ENCODE assay signal across 20 mouse cellular contexts in genomic region chr16:11687836-11688235, GRCm38 (mm10).
A peak's percentile ranks its signal among the peaks of the same experiment; 100 is the strongest.
DNase-seq lines count a peak whose midpoint lies in the region; ATAC-seq lines count a peak whose summit lies in the region.
"Had no signal": no experiment of that assay in that cellular context is flagged by ENCODE, and none has a peak within 500 bp of the region (broad histone marks: within the 10 kb centered on the region; RNA-seq: fewer than 3 reads in every experiment).

No protein-coding gene starts in this region.

- peak; percentile 30; the same call in 1 of the 2 replicates for ATAC-seq in common myeloid progenitor, adult 5-6 weeks (replicated peaks; ENCODE audit: low read depth, poor library complexity, severe bottlenecking)
- ATAC-seq: forebrain, embryonic 15.5 days; liver, postnatal 0 days; Patski had no signal

- intact Hi-C loops in gastrocnemius, postnatal 14 days (cut with DNase I; ENCODE audit: low total_unique reads) = no loop called here

- DNase-seq in B cell, adult 2 months = peak; percentile 48 to 65
- DNase-seq in CD8-positive naive resting alpha-beta T cell, adult 2 months (ENCODE audit: low read depth in 2 of 2, low spot score in 2 of 2) = peak; percentile 23 to 54
- DNase-seq in naive thymus-derived CD4-positive, alpha-beta T cell, adult 2 months (ENCODE audit: low read depth) = peak; percentile 75
- no peak for DNase-seq in frontal cortex, postnatal 10 days (ENCODE audit: low spot score in 2 of 2)
- no peak for DNase-seq in adipocyte (ENCODE audit: low spot score)
- no peak for DNase-seq in lung, postnatal 4 days
- no peak for DNase-seq in gastrocnemius, postnatal 14 days
- DNase-seq: adrenal gland, adult 8-10 months; cerebellum, adult 9-10 months; gastrocnemius, adult 2 months; heart, postnatal 14 days; kidney, adult 18-20 months; kidney, postnatal 25 days; liver, postnatal 0 days; retina, postnatal 1 day; right cerebral cortex, postnatal 14 days; thymus, postnatal 36 days had no signal

Comparison
In these comparisons a context has a peak if more than half of its experiments do, and no peak if none do; other contexts are left out.
1. DNase-seq: peak in B cell, adult 2 months (2 of 2), CD8-positive naive resting alpha-beta T cell, adult 2 months (2 of 2) and naive thymus-derived CD4-positive, alpha-beta T cell, adult 2 months (single experiment); none in frontal cortex, postnatal 10 days (0 of 2), adipocyte (single experiment), lung, postnatal 4 days (0 of 2) and gastrocnemius, postnatal 14 days (single experiment).